Mouse (Mus musculus): Measurements from ENCODE around the gene Tm2d3.

DNA sequence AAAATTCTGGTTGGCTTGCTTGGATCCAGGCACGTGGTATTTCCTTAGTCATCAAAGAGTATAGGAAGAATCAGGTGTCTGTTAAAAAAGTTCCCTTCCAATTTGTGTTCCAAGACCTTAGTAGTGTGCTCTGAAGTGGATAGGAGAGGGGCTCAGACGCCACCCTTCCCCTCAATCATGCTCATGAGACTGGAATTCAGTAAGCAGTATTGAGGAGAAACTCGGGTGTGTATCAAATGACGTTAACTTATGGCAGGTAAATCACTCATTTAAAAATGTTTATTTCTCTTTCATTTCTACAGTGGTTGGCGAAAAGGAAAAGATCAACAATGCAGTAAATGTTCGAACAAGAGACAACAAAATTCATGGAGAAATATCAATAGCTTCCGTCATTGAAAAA is at the start of gene Tm2d3:
- TF ChIP-seq CTCF (IDR thresholded peaks at IDR 0.05; ENCODE audit: borderline replicate concordance, control insufficient read depth, extremely low read depth, insufficient read depth, low read length, poor library complexity) (no peak), POLR2A (IDR thresholded peaks at IDR 0.05; ENCODE audit: control insufficient read depth, extremely low read depth, insufficient read depth, low read length, poor library complexity) (no peak)
